Mouse (Mus musculus): ENCODE measurements around the gene Pappa2. TPM values are rescaled to one million over a fixed set of nuclear protein-coding genes. Genes with fewer than 3 reads are reported as not detected.

The Pappa2 gene
- polyA plus RNA-seq, 1 experiment from 2014 or later: 1.0 TPM

DNA sequence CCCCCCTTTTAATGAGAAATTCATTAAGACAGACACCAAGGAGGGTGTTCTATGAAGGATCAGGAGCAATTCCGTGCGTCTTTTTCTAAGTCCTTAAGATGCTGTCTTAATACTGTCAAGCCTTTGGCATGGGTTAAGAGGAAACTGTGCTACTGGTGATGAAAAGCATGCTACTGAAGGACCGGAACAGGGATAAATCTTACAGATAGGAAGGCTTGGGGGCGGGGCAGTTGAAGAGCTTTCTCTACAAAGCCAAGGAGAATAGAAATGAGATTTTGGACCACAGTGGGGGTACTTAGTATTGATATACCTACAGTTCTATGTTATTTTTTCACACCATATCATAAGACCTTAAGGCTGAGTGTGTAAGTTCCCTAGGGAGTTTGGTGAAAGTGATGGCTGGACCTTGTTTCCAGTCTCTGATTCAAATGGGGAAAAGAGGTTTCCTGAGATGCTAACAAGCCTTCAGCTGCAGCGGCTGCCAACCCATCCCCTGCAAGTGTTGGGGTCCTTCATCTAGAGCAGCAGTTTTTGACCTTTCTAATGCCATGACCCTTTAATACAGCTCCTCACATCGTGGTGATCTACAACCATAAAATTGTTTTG, 240.0 kb downstream of the Pappa2 start:
- H3K27me3 ChIP-seq: no peaks in the 10 kb centered on the region
- no peaks in the 10 kb centered on the region for H3K36me3 ChIP-seq
- peaks cover 11% of the 10 kb centered on the region for H3K4me1 ChIP-seq (replicated peaks)
- H3K4me3 ChIP-seq (replicated peaks): no peak overlapping the region
- H3K4me2 ChIP-seq (replicated peaks): no peak overlapping the region
- no peak overlapping the region for H3K9ac ChIP-seq (replicated peaks)
- 73% methylated on average over 6 of the region's 6 CpGs for WGBS
- H3K9me3 ChIP-seq: no peaks in the 10 kb centered on the region
- ATAC-seq: no peak
- no peak overlapping the region for H3K27ac ChIP-seq

DNA sequence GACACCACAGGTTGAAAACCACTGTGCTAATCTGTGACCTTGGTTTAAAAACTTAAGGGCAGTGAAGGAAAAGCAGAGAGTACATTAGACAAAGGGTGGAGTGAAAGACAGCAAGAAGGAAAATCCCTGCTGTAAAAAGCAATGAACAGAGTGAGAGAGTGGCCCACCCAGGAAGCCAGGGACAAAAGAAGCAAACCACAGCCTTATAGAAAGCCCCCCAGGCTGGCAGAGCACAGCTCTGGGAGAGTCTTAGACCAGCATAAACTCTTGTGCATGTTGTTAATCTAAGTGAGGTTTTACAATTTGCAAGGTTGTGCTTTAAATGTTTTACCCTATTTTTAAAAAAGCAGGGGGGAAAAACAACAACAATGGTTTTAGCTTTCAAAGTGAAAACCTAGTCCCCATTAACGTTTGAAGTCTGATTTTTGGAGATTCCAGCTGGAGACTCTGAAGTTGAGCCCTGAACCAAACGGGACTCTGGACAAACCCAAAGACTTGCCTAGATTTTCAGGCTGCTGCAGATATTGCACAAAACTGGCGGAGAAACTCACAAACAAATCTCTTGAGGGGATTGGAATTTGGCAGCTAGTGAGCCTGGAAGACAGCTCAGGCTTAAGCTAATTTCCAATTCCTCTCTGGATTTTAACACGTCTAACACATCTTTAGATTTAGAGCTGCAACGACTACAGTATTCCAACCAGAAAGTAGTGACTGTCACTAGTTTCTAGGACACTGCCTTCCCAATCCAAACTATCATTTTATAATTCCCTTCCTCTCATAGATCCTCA, 241.0 kb downstream of the Pappa2 start:
- no peak overlapping the region for H3K4me3 ChIP-seq (replicated peaks)
- no peaks in the 10 kb centered on the region for H3K36me3 ChIP-seq
- WGBS: 19% methylated on average over 5 of the region's 5 CpGs
- H3K9ac ChIP-seq (replicated peaks): no peak overlapping the region
- no peak overlapping the region for H3K27ac ChIP-seq
- H3K4me1 ChIP-seq (replicated peaks): peaks cover 11% of the 10 kb centered on the region
- H3K4me2 ChIP-seq (replicated peaks): no peak overlapping the region
- no peaks in the 10 kb centered on the region for H3K27me3 ChIP-seq
- no peak for ATAC-seq
- H3K9me3 ChIP-seq: no peaks in the 10 kb centered on the region

DNA sequence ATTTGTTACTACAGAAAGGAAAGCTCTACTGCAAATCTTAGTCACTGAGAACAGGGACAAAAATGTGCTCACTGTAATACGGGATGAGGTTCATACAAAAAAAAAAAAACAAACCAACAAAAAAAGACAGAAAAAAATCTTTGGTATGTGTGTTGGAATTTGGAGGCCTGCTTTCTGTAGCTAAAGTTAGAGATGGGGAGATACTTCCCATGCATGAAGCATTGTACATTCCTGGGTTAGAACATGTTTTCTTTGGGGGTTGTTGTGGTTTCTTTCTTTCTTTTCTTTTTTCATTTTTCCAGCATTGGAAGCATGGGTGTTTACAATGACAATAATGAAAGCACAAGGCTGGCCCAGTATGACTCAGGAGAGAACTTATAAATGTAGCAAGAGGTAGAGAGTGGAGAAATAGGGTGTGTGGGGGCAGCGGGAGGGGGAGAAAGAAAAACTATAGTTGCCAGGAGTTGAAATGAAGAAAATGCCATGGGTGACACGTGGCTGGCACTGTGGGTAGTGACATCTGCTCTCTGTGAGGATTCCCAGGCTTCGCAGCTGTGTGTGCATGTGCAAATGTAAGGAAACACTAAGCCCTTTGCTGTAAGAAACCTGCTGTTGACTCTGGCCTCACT, 247.3 kb downstream of the Pappa2 start:
- no peak overlapping the region for H3K4me3 ChIP-seq (replicated peaks)
- no peaks in the 10 kb centered on the region for H3K4me1 ChIP-seq (replicated peaks)
- no peak overlapping the region for H3K27ac ChIP-seq
- 78% methylated on average over 4 of the region's 4 CpGs for WGBS
- ATAC-seq: no peak
- no peak overlapping the region for H3K9ac ChIP-seq (replicated peaks)
- no peaks in the 10 kb centered on the region for H3K9me3 ChIP-seq
- H3K36me3 ChIP-seq: no peaks in the 10 kb centered on the region
- no peak overlapping the region for H3K4me2 ChIP-seq (replicated peaks)
- H3K27me3 ChIP-seq: no peaks in the 10 kb centered on the region

DNA sequence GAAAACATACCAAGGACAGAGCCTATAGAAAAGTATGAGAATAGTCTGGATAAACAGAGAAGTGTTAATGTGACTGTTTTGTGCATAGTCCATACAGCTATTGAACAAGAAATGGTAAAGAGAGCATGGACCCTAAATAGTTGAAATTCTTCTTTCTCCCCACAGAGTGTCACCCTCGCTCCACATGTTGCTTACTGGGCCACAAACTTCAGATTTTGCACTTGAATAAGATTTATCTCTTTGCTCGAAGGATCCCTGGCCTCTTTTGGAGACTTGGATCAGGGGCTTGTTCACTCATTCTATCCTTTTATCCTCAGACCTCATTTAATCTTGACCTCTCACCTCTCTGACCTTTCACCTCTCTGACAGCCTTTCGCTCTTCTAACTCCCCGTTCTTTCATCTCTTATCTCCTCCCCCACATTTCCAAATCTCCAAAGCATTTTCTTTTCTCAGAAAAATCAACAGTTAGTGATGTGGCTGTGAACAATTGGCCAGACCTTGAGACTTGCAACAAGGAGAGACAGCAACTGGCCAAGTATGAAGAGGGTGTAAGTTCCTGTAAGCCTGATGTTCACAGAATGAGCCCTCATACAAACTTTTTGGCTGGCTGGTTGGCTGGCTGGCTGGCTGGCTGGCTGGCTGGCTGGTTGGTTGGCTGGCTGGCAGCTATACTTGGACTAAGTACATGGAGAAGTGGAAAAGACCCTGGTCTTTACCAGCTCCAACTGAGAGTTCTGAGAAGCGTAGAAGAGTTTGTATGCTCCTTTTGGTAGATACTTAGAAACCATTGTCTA, 266.8 kb downstream of the Pappa2 start:
- H3K4me1 ChIP-seq (replicated peaks): no peaks in the 10 kb centered on the region
- no peak for ATAC-seq
- no peaks in the 10 kb centered on the region for H3K9me3 ChIP-seq
- H3K9ac ChIP-seq (replicated peaks): no peak overlapping the region
- H3K27ac ChIP-seq: no peak overlapping the region
- WGBS: 28% methylated on average over 5 of the region's 5 CpGs
- H3K4me2 ChIP-seq (replicated peaks): no peak overlapping the region
- H3K36me3 ChIP-seq: no peaks in the 10 kb centered on the region
- no peak overlapping the region for H3K4me3 ChIP-seq (replicated peaks)
- H3K27me3 ChIP-seq: no peaks in the 10 kb centered on the region

DNA sequence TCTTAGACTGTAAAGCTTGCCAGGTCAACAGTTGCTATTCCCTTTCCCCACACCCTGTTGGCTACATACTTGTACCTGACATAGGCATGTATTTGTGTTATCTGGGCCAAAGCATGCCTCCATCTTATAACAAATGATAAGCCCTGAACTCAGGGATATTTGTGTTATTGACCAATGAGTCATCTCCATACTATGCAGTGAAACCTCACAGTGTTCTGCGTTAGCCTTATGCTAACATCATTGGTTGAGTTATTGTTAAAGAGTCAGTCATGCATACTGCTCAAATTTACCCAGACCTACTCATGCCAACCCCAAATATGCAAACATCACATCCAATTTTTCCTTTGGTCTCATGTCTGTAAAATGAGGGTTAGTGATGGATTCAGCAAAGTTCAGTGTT, 279.0 kb downstream of the Pappa2 start:
- no peak for ATAC-seq
- Histone ChIP-seq H3K4me2 (replicated peaks) (no peak overlapping the region), H3K4me1 (replicated peaks) (no peaks in the 10 kb centered on the region), H3K36me3 (no peaks in the 10 kb centered on the region), H3K9me3 (no peaks in the 10 kb centered on the region), H3K27ac (no peak overlapping the region), H3K27me3 (no peaks in the 10 kb centered on the region), H3K4me3 (replicated peaks) (no peak overlapping the region), H3K9ac (replicated peaks) (no peak overlapping the region)
- WGBS: 96% methylated on average over 1 of the region's 1 CpGs

DNA sequence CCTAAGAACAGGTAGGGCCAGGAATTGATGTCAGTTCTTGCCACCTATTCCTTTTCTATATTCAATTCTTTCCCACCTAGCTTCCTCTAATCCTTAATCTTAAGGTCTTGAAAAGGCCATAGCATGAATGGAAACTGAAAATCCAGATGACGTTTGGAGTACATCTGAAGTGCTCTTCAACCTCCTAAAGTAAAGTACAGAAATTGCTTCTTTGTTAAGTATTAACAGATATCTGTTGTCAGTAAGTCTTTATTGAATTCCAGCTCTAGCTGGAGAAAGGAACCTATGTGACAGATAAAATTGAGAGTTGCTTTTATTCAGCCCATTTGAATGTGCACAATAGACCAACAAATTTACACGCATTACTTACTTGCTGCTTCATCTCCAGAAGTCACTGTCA, 280.1 kb downstream of the Pappa2 start:
- H3K4me3 ChIP-seq (replicated peaks): no peak overlapping the region
- H3K9ac ChIP-seq (replicated peaks): no peak overlapping the region
- no peak overlapping the region for H3K4me2 ChIP-seq (replicated peaks)
- no peak overlapping the region for H3K27ac ChIP-seq
- H3K27me3 ChIP-seq: no peaks in the 10 kb centered on the region
- H3K36me3 ChIP-seq: no peaks in the 10 kb centered on the region
- H3K4me1 ChIP-seq (replicated peaks): no peaks in the 10 kb centered on the region
- 68% methylated on average over 2 of the region's 2 CpGs for WGBS
- no peaks in the 10 kb centered on the region for H3K9me3 ChIP-seq
- no peak for ATAC-seq

DNA sequence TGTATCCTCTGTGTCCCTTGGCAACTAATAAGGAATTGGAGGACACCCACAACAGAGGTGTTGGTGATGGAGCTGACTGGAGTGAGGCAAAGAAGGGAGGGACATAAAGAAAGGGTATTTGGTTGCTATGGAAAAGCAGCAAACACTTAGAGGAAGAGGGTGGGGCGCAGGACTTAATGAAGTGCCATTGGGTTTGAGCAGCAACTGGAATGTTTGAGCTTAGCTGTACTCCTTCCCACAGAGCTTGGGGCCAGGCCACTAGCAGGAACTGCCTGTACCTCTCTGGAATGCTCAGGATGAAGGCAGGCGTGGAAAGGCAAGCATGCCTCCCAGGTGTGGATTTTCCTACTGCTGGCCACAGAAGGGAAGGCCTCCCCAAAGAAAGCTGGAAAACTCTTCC, 281.0 kb downstream of the Pappa2 start:
- H3K4me1 ChIP-seq (replicated peaks): no peaks in the 10 kb centered on the region
- no peaks in the 10 kb centered on the region for H3K27me3 ChIP-seq
- H3K4me2 ChIP-seq (replicated peaks): no peak overlapping the region
- H3K4me3 ChIP-seq (replicated peaks): no peak overlapping the region
- no peaks in the 10 kb centered on the region for H3K9me3 ChIP-seq
- ATAC-seq: no peak
- no peak overlapping the region for H3K9ac ChIP-seq (replicated peaks)
- 89% methylated on average over 2 of the region's 2 CpGs for WGBS
- H3K36me3 ChIP-seq: no peaks in the 10 kb centered on the region
- H3K27ac ChIP-seq: no peak overlapping the region

DNA sequence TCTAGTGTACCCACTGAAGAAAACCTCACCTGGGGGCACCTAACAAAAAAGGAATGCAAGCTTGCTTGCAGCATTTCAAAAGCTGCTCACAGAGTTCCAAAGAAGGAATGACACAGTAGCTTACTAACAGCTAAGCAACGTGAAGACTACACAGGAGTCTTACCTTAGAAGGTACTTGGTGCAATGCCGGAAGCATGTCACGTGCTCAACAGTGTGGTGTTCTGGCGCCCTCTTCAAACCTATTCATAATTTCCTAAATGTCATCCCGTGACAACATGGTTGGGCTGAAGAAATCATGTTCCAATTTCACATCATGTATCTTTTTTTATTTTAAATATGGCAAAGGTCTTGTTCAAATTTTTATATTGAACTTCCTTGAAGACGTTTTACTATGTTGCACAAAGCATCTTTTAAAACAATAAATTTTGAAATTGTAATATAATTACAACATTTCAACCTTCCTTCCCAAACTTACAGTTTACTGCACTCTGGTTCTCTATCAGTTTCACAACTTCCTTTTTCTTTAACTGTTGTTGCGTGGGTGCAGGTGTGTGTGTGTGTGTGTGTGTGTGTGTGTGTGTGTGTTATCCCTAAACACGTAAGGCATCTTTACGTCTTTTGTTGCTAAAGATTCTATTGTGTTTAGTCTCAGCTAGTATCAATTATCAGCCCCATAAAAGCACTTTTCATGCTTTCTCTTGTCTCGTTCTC, 282.3 kb downstream of the Pappa2 start:
- Histone ChIP-seq H3K36me3 (no peaks in the 10 kb centered on the region), H3K27ac (no peak overlapping the region), H3K9ac (replicated peaks) (no peak overlapping the region), H3K27me3 (no peaks in the 10 kb centered on the region), H3K4me3 (replicated peaks) (no peak overlapping the region), H3K4me1 (replicated peaks) (no peaks in the 10 kb centered on the region), H3K4me2 (replicated peaks) (no peak overlapping the region), H3K9me3 (no peaks in the 10 kb centered on the region)
- 92% methylated on average over 10 of the region's 10 CpGs for WGBS
- ATAC-seq: no peak

DNA sequence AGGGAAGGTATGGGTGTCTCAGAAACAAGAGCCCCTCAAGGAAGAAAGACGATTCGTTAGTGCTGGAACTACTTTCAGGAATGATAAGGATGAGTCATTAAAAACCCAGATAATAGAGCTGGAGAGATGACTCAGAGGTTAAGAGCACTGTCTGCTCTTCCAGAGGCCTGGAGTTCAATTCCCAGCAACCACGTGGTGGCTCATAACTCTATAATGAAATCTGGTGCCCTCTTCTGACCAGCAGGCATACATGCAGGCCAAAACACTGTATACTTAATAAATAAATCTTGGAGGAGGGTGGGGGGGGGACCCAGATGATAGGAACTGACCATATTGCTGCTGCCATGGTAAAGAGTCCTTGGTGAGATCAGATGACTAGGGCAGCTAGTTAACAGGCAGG, 282.9 kb downstream of the Pappa2 start:
- H3K27me3 ChIP-seq: no peaks in the 10 kb centered on the region
- WGBS: 70% methylated on average over 3 of the region's 3 CpGs
- no peak for ATAC-seq
- H3K4me3 ChIP-seq (replicated peaks): no peak overlapping the region
- H3K9ac ChIP-seq (replicated peaks): no peak overlapping the region
- H3K9me3 ChIP-seq: no peaks in the 10 kb centered on the region
- no peaks in the 10 kb centered on the region for H3K36me3 ChIP-seq
- H3K4me2 ChIP-seq (replicated peaks): no peak overlapping the region
- no peaks in the 10 kb centered on the region for H3K4me1 ChIP-seq (replicated peaks)
- H3K27ac ChIP-seq: no peak overlapping the region

DNA sequence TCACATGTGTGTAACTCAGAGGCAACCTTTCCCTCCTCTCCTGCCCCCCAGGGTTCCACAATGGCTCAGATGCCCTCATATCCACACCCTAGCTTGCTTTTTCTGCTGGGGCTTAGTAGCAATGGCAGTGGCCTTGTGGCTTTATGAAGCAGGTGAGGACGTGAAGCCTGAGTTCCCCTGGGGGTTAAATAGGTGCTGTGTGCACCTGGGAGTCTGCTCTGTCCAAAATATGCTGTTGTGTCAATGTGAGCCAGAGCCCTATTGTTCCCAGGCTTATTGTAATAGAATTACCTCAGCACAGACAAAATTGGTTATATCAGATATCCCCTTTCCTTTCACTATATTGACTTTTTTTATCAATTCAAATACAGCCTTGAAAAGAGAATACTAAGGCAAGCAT, 292.6 kb downstream of the Pappa2 start:
- WGBS: 69% methylated on average over 1 of the region's 1 CpGs
- no peaks in the 10 kb centered on the region for H3K4me1 ChIP-seq (replicated peaks)
- ATAC-seq: no peak
- H3K36me3 ChIP-seq: peaks cover 68% of the 10 kb centered on the region
- no peak overlapping the region for H3K4me3 ChIP-seq (replicated peaks)
- no peak overlapping the region for H3K4me2 ChIP-seq (replicated peaks)
- no peaks in the 10 kb centered on the region for H3K9me3 ChIP-seq
- H3K27ac ChIP-seq: no peak overlapping the region
- no peak overlapping the region for H3K9ac ChIP-seq (replicated peaks)
- no peaks in the 10 kb centered on the region for H3K27me3 ChIP-seq

DNA sequence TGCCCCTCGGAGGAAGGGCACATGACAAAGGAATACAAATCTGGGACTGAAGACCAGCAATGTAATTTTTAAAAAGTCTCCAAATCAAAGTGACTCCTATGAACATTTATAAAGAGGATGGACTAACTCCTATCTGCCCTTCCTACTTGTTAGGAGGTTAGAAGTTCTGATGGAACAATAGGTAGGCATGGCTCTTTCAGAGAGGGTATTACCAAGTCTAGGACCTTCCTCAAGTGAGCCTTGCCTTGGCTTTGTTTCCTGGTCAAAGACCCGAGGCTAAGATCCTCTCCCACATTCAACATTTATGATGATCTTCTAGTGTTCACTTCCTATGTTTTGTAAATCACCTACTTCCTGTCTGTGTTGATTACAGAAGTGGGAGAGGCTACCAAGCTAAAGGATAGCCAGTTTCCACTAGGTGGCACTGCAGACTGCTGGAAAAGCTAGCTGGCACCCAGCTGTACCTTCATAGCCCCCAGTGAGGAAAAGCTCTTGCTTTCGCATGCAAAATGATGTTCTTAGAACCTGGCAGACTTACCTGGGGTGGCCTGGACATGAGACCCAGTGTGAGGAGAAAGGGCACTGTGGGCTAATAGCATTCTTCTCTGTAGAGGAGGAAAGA, 310.2 kb downstream of the Pappa2 start:
- H3K9ac ChIP-seq (replicated peaks): no peak overlapping the region
- H3K27me3 ChIP-seq: no peaks in the 10 kb centered on the region
- no peaks in the 10 kb centered on the region for H3K9me3 ChIP-seq
- H3K4me2 ChIP-seq (replicated peaks): no peak overlapping the region
- H3K27ac ChIP-seq: no peak overlapping the region
- WGBS: 52% methylated on average over 3 of the region's 3 CpGs
- H3K4me1 ChIP-seq (replicated peaks): no peaks in the 10 kb centered on the region
- no peak overlapping the region for H3K4me3 ChIP-seq (replicated peaks)
- ATAC-seq: peak; percentile 79
- H3K36me3 ChIP-seq: peaks cover 61% of the 10 kb centered on the region
